Mouse (Mus musculus): ENCODE results near the gene Pafah1b2.

Gene Pafah1b2

GRCm38 (mm10) chr9:45980611-45981010 is 31.9 kb downstream of the Pafah1b2 start:
- no peak for DNase-seq

DNA sequence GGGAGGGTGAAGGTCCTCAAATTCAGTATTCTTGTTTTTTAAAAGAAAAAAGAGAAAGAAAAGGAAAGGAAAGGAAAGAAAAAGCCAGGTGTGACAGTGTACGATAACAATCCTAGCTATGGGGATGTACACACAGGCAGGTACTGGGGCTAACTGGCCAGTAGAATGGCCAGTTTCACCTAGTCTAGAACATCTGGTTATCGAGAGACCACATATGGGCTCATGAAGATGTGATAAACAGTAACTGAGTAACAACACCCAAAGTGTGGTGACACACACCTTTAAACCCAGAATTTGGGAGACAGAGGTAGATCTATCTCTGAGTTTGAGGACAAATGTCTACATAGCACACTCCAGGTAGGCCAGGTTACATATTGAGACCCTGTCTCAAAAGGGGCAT is 32.7 kb downstream of the Pafah1b2 start:
- no peak for DNase-seq

- DNase-seq, result no peak
Measured at GRCm38 (mm10) chr9:45976884-45977283, 35.6 kb downstream of the Pafah1b2 start.

GRCm38 (mm10) chr9:45963577-45963976 is 48.9 kb downstream of the Pafah1b2 start:
- no peak for DNase-seq

DNA sequence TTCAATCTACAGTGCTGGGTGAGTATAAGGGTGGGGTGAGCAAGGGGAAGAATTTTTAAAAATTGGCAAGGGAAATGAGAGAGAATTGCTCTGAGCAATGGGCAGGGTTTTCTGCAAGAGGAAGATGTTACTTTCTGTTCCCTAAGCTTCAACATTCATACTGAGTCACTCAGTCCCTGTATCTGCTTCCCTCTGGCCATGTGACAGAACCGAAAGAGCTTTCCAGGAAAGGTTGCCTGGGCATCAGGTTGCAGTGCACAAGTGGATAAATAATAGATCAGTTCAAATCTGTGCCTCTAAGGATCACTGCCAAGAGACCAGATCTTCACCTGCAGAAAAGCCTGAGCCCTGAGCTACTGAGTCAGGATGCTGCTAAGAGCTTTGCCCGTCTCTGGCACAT is 50.6 kb downstream of the Pafah1b2 start:
- DNase-seq, result no peak

- DNase-seq, result no peak
Measured at GRCm38 (mm10) chr9:45959661-45960060, 52.8 kb downstream of the Pafah1b2 start.

DNA sequence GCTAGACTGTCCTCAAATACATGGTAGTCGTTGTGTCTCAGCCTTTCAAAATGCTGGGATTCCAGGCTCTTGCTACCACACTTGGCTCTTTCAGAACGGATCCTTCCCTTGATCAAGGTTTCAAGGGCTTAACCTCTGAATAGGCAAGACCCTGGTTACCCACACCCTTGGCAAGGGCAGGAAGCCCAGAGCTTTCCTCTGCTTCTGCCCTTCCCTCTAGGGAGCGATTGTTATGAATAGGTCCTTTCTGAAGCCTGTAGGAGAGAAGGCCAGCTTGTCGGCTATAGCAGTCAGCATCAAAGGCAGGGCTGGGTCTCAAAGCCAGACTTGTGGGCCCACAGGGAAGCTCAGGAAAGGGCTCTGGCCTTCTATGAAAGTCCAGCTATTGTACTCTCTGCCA is 53.6 kb downstream of the Pafah1b2 start:
- no peak for DNase-seq

- no peak for DNase-seq
Measured at GRCm38 (mm10) chr9:45958023-45958670, 54.3 kb downstream of the Pafah1b2 start.

DNA sequence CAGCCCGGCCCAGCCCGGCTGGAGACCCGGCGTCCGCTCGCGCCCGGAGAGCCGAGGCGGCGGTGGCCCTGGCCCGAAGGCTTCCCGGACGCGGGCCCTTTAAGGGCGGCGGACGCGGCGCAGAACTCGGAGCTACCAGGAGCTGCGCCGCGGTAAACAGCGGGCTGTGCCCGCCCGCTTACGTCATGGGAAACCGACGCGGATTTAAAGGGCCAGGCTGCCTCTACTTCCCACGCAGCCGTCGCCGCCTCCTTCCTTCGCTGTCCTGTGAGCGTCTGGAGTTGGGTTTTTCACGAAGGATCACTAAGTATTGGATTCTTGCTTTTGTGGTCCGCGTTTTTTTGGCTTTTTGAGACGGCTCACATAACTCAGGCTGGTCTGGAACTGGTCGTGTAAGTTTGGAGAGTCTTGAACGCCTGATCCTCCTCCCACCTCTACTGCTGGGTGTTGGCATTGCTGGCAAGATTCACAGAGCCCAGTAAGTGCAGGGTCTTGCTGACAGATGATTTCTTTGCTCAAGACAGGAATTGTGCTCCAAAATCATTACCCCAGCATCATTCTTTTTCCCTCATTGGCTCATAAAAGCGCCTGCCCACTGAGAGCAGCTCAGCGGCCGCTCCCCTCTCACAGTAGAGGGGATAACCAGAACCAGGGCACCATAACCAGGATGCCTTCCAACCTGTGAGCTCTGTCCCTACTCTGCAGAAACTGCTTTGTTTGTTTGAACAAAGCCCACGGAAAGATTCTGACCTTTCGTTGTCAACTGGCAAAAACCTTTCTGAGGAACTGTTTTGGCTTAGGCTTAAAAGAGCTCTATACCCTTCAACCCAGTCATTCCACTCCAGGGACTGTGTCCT is 57.2 kb downstream of the Pafah1b2 start, which contains the start of gene Sidt2:
Gene Sidt2 (minus strand): TSS at position 152 of the 857 bp plus-strand sequence.
- DNase-seq, result peak; percentile 85

DNA sequence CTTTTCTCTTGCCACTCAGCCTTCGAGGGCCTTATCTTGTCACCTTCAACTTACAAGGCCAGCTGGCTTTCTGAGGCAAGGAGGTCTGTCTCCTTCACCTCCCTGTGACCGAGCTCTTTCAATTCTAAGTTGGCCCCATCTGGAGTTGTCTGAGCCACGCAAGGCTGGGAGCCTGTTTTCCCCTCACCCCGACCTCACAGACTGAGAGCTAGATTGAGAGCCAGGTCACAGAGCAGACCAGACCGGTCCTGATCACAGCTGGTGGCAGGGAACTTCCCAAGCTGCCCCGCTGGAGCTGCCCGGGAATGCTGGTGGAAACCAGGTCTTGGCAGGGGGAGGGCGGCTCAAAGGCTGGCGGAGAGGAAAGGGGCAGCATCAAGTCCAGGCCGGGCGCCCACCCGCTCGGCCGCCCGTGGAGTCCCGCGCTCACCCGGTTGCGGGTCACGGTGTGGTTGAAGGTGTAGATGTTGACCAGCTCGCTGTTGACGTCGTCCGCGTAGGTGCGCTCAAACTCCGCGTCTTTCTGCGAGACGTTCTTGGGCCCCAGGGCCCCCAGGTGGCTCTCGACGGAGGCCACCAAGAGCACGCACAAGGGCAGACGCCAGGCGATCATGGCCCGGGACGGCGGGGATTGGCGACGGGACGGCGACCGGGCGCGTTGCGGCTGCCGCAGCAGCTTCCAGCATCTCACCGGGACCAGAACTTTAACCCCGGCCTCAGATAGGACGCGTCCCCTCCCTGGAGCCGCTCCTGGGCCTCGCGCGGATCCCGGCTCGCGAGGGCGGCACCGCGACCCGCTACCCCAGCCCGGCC is 58.0 kb downstream of the Pafah1b2 start:
- DNase-seq, result peak; percentile 60

DNA sequence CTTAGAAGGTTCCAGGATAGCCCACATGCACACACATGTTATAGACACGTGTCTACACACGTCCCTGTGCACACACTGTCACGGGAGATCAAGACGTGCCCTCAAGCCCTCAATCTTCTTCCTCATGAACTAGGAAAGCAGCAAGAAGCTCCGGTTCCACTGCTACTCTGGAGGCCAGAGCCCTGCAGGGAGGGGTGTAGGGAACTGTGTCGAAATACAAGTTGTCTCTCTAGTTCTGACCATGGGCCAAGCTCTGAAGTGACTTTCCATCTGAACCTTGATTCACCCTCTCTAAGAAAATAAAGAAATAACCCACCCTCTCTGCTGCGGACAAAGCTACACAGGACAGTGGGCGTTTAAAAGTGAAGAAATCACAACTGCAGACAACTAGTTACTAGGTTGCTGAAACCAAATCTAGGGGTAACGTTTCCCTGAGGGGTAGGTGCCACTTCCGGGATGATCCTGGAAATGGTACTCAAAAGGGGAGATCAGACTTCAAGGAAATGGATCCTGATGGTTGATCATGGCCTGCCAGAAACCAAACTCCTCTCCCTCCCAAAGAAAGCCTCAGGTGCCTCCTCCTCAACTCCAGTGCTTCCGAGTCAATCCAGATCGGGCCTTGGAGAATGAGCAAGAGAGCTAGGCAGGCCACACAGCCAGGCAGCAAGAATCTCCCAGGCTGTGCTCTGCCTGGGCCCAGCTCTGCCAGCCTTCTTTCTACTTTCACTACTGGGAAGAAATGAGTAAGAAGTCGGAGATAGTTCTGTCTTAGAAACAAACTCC is 58.8 kb downstream of the Pafah1b2 start:
- no peak for DNase-seq

DNA sequence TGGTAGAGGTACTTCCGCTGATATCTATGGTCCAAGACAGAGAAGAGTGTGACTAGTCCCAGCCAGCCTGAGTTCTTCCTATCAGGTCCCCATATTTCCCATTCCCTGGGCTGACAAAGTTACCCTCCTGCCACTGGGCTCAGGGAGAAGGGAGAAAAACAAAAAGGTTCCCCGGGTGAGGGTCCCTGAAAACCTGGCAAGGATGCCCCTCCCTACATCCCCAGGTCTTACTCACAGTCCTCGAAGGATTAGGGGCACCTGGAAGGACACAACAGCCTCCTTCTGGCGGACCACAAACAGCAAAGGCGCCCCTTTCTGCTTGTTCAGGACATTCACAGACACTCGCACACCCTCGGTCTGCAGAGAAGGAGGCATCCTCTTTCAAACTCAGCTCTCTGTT is 59.6 kb downstream of the Pafah1b2 start:
- no peak for DNase-seq

- DNase-seq, result no peak
Measured at GRCm38 (mm10) chr9:45952057-45952456, 60.4 kb downstream of the Pafah1b2 start.

- no peak for DNase-seq
Measured at GRCm38 (mm10) chr9:45946872-45947183, 65.7 kb downstream of the Pafah1b2 start.

GRCm38 (mm10) chr9:45946182-45946871 is 66.2 kb downstream of the Pafah1b2 start:
- DNase-seq, result no peak

DNA sequence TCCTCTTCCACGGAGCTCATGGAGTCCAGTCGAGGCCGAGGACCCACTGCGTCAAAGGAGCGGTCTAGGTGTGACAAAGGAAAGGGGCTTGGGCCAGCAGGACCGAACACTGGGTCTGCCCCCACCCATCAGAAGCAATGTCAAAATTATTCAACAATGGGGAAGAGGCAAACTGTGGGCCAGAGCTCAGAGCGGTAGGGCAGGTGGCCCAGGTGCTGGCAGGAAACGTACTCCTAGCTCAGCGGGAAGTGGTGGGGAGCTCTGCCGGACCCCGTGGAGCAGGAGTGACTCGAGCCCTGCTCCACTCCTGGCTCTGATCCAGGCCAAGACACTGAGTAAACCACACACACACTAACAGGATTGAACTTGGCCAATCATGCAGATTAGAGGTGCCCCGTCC is 66.8 kb downstream of the Pafah1b2 start:
- peak; percentile 56 for DNase-seq

DNA sequence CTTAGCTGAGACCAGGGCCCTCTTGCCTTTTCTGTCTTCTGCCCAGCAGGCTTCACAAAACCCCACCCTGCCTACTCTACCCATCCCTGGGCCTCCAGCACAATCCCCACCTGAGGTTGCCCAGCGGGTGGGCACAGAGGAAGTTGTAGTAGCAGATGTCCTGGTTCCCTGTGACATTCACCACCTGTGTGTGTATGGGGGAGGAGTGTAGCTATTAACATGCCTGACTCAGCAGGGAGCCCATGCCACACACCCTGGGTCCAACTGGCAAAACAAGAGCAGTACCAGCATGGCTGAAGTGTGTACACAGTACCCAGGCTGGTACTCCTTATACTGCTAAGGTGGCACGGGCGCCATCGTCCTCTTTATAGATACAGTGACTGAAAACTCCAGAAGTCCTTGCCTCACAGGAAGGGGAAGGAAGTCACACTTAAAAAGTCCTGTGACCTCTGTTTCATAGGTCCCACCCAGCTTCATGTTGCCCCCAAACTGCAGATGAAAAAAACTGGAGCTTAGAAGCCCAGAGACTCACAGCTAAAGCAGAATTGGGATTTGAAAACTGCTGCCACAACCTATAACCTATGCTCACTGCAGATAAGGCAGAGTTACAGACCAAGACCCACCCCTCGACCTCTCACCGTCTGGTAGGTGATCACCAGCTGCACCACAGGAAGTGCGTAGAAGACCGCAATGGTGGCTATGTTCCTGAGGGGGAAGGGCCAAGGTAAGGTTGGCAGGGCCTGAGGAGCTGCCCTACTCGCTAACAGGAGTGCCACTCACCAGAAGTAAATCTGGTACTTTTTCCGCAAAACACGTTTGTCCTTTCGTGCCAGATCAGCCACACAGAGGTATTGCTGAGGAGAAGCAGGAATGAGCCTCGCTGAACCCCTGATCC is 67.7 kb downstream of the Pafah1b2 start:
- peak; percentile 52 for DNase-seq

- DNase-seq, result no peak
Measured at GRCm38 (mm10) chr9:45943628-45944505, 68.6 kb downstream of the Pafah1b2 start.

DNA sequence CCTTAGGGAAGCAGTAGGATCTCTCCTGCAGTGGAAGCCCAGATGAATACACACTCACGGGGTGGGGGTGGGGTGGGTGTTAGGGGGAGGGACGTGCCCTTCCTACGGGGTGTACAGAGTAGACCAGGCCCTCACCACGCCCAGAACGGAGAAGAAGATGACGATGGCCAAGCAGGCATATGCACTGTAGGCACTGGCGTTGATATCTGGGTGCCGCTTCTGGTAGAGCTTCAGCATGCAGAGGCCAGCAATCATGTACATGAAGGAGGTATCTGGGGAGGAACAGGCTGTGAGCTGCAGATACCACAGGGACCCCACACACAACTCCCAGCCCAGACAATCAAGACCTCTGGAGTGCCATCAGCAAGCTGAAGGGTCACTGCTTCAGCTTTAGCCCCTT is 69.6 kb downstream of the Pafah1b2 start:
- DNase-seq, result no peak

- DNase-seq, result no peak
Measured at GRCm38 (mm10) chr9:45942464-45942863, 70.0 kb downstream of the Pafah1b2 start.
